8 mouse cellular contexts compared by ENCODE assay signal in genomic region chr8:70509281-70509952, GRCm38 (mm10). TPM values are rescaled to one million over a fixed set of nuclear protein-coding genes. Genes with fewer than 3 reads are reported as not detected.
DNase-seq lines count a peak whose midpoint lies in the region; ATAC-seq and TF ChIP-seq lines count a peak whose summit lies in the region.

No protein-coding gene starts in this region.

- ATAC-seq in kidney, embryonic 16.5 days (ENCODE audit: low FRiP score, low TSS enrichment), result no peak
- ATAC-seq in hindbrain, embryonic 15.5 days (ENCODE audit: low FRiP score, low read depth), result no peak
- no peak for ATAC-seq in midbrain, embryonic 14.5 days (ENCODE audit: low FRiP score, low TSS enrichment)
- no peak for ATAC-seq in granulocyte monocyte progenitor cell, adult 5-6 weeks (replicated peaks; ENCODE audit: poor library complexity, severe bottlenecking)

- peak overlapping the region; percentile 97 for H3K4me2 ChIP-seq in kidney, embryonic 16.5 days (replicated peaks; ENCODE audit: low read depth, low read length)
- peak overlapping the region; percentile 91 for H3K4me2 ChIP-seq in hindbrain, embryonic 15.5 days
- peak overlapping the region; percentile 94 for H3K4me2 ChIP-seq in midbrain, embryonic 14.5 days (ENCODE audit: low read length)

- no peak for TF ChIP-seq POLR2A in cortical plate, adult 2 months (IDR thresholded peaks at IDR 0.05; ENCODE audit: extremely low read depth, insufficient read depth, low read length)

- peak overlapping the region; percentile 99 for H3K9ac ChIP-seq in kidney, embryonic 16.5 days (replicated peaks; ENCODE audit: low read length)
- H3K9ac ChIP-seq in hindbrain, embryonic 15.5 days, result peak overlapping the region; percentile 95
- peak overlapping the region; percentile 93 for H3K9ac ChIP-seq in midbrain, embryonic 14.5 days (replicated peaks; ENCODE audit: low read length)

- H3K27ac ChIP-seq in kidney, embryonic 16.5 days (ENCODE audit: low read length), result peak overlapping the region; percentile 99
- no peak overlapping the region for H3K27ac ChIP-seq in cortical plate, adult 2 months (ENCODE audit: insufficient read depth, low read length)
- peak overlapping the region; percentile 97; the same call in 1 of the 2 replicates for H3K27ac ChIP-seq in hindbrain, embryonic 15.5 days (replicated peaks)
- no peak overlapping the region for H3K27ac ChIP-seq in midbrain, embryonic 14.5 days (replicated peaks; ENCODE audit: low read depth, low read length)

- intact Hi-C loops in left cerebral cortex, postnatal 14 days (cut with DNase I), result loop anchor here (5.0 kb wide), 1 partner anchor 167 kb away; no protein-coding TSS in a partner anchor

- DNase-seq in kidney, adult 8-10 months, result no peak
- DNase-seq in midbrain, embryonic 14.5 days, result no peak
- no peak for DNase-seq in left cerebral cortex, postnatal 14 days (ENCODE audit: low spot score in 2 of 2)
- no peak for DNase-seq in right cerebral cortex, postnatal 4 days

- H3K9me3 ChIP-seq in kidney, embryonic 16.5 days (ENCODE audit: low read length), result no peaks in the 10 kb centered on the region
- H3K9me3 ChIP-seq in hindbrain, embryonic 15.5 days, result no peaks in the 10 kb centered on the region
- no peaks in the 10 kb centered on the region for H3K9me3 ChIP-seq in midbrain, embryonic 14.5 days (ENCODE audit: control insufficient read depth, low read length)

- peaks cover 23% of the 10 kb centered on the region for H3K36me3 ChIP-seq in kidney, embryonic 16.5 days (ENCODE audit: insufficient read depth, low read length)
- H3K36me3 ChIP-seq in hindbrain, embryonic 15.5 days, result peaks cover 22% of the 10 kb centered on the region
- peaks cover 38% of the 10 kb centered on the region for H3K36me3 ChIP-seq in midbrain, embryonic 14.5 days (ENCODE audit: control insufficient read depth, insufficient read depth, low read length)

- H3K4me3 ChIP-seq in kidney, embryonic 16.5 days (ENCODE audit: low read length), result peak overlapping the region; percentile 99
- H3K4me3 ChIP-seq in cortical plate, adult 2 months (ENCODE audit: insufficient read depth, low read length), result peak overlapping the region; percentile 58
- peak overlapping the region; percentile 89 for H3K4me3 ChIP-seq in hindbrain, embryonic 15.5 days
- peak overlapping the region; percentile 96 for H3K4me3 ChIP-seq in midbrain, embryonic 14.5 days (replicated peaks; ENCODE audit: low read depth, low read length)

- TF ChIP-seq CTCF in cortical plate, adult 2 months (IDR thresholded peaks at IDR 0.05; ENCODE audit: extremely low read depth, insufficient read depth, low read length), result no peak

- WGBS in kidney, embryonic 16.5 days, result 10% methylated on average over 25 of the region's 25 CpGs
- WGBS in hindbrain, embryonic 15.5 days, result 15% methylated on average over 25 of the region's 25 CpGs
- WGBS in midbrain, embryonic 14.5 days, result 17% methylated on average over 25 of the region's 25 CpGs

- peaks cover 38% of the 10 kb centered on the region for H3K4me1 ChIP-seq in kidney, embryonic 16.5 days (ENCODE audit: insufficient read depth, low read length)
- H3K4me1 ChIP-seq in cortical plate, adult 2 months (ENCODE audit: control insufficient read depth, insufficient read depth, low read length), result peaks cover 6% of the 10 kb centered on the region
- peaks cover 44% of the 10 kb centered on the region for H3K4me1 ChIP-seq in hindbrain, embryonic 15.5 days (replicated peaks)
- H3K4me1 ChIP-seq in midbrain, embryonic 14.5 days (ENCODE audit: control insufficient read depth, insufficient read depth, low read length), result peaks cover 24% of the 10 kb centered on the region

- H3K27me3 ChIP-seq in kidney, embryonic 16.5 days (ENCODE audit: insufficient read depth, low read length), result no peaks in the 10 kb centered on the region
- no peaks in the 10 kb centered on the region for H3K27me3 ChIP-seq in hindbrain, embryonic 15.5 days
- no peaks in the 10 kb centered on the region for H3K27me3 ChIP-seq in midbrain, embryonic 14.5 days (ENCODE audit: control insufficient read depth, insufficient read depth, low read length)

RNA-seq across cellular contexts. Expression of gene Uba52, which starts 1.2 kb away (rescaled TPM):
- 869 and 882 TPM in 2 replicates for polyA plus RNA-seq in kidney, embryonic 16.5 days (2015; fragmentation: Nextera tagmentation; extraction: Ambion mirVana)
- 851 and 918 TPM in 2 replicates for polyA plus RNA-seq in cortical plate, adult 2 months (2012; rRNA removed)
- polyA plus RNA-seq in hindbrain, embryonic 15.5 days (2015; fragmentation: Nextera tagmentation; extraction: Ambion mirVana), result 652 and 684 TPM in 2 replicates
- 696 and 821 TPM in 2 replicates for polyA plus RNA-seq in midbrain, embryonic 14.5 days (2014; fragmentation: Nextera tagmentation; extraction: Ambion mirVana)
- 2,675 and 2,799 TPM in 2 replicates for total RNA-seq in granulocyte monocyte progenitor cell, adult 5-6 weeks (2014; fragmentation: Nextera tagmentation)
- total RNA-seq in granulocyte monocyte progenitor cell, adult 5-6 weeks (2017), result 3,231 and 3,572 TPM in 2 replicates
- 1,000 to 10,000 TPM in 1 of 2 experiments, 100 to 1,000 TPM in 1; 967 to 1,028 TPM for total RNA-seq in left cerebral cortex, postnatal 14 days (2021)

RNA-seq across cellular contexts. Expression of gene Rex1bd, which starts 2.9 kb away (rescaled TPM):
- 133 and 135 TPM in 2 replicates for polyA plus RNA-seq in kidney, embryonic 16.5 days (2015; fragmentation: Nextera tagmentation; extraction: Ambion mirVana)
- polyA plus RNA-seq in cortical plate, adult 2 months (2012; rRNA removed), result 201 and 206 TPM in 2 replicates
- polyA plus RNA-seq in hindbrain, embryonic 15.5 days (2015; fragmentation: Nextera tagmentation; extraction: Ambion mirVana), result 161 and 177 TPM in 2 replicates
- polyA plus RNA-seq in midbrain, embryonic 14.5 days (2014; fragmentation: Nextera tagmentation; extraction: Ambion mirVana), result 152 and 190 TPM in 2 replicates
- 21.7 and 30.2 TPM in 2 replicates for total RNA-seq in granulocyte monocyte progenitor cell, adult 5-6 weeks (2014; fragmentation: Nextera tagmentation)
- 33.4 and 64.9 TPM in 2 replicates for total RNA-seq in granulocyte monocyte progenitor cell, adult 5-6 weeks (2017)
- 10 to 100 TPM; 96.6 to 99.7 TPM for total RNA-seq in left cerebral cortex, postnatal 14 days (2021)

RNA-seq across cellular contexts. Expression of gene Crlf1, which starts 16.5 kb away (rescaled TPM):
- 29.3 and 30.7 TPM in 2 replicates for polyA plus RNA-seq in kidney, embryonic 16.5 days (2015; fragmentation: Nextera tagmentation; extraction: Ambion mirVana)
- polyA plus RNA-seq in cortical plate, adult 2 months (2012; rRNA removed), result 2.1 and 8.6 TPM in 2 replicates
- 7.0 and 8.6 TPM in 2 replicates for polyA plus RNA-seq in hindbrain, embryonic 15.5 days (2015; fragmentation: Nextera tagmentation; extraction: Ambion mirVana)
- polyA plus RNA-seq in midbrain, embryonic 14.5 days (2014; fragmentation: Nextera tagmentation; extraction: Ambion mirVana), result 2.1 and 3.0 TPM in 2 replicates
- not detected in 2 replicates for total RNA-seq in granulocyte monocyte progenitor cell, adult 5-6 weeks (2014; fragmentation: Nextera tagmentation)
- total RNA-seq in granulocyte monocyte progenitor cell, adult 5-6 weeks (2017), result not detected in 2 replicates
- 1 to 10 TPM; 5.8 to 7.5 TPM for total RNA-seq in left cerebral cortex, postnatal 14 days (2021)

RNA-seq across cellular contexts. Expression of gene Fkbp8, which starts 18.1 kb away (rescaled TPM):
- polyA plus RNA-seq in kidney, embryonic 16.5 days (2015; fragmentation: Nextera tagmentation; extraction: Ambion mirVana), result 353 and 359 TPM in 2 replicates
- 592 and 612 TPM in 2 replicates for polyA plus RNA-seq in cortical plate, adult 2 months (2012; rRNA removed)
- polyA plus RNA-seq in hindbrain, embryonic 15.5 days (2015; fragmentation: Nextera tagmentation; extraction: Ambion mirVana), result 393 and 420 TPM in 2 replicates
- 328 and 408 TPM in 2 replicates for polyA plus RNA-seq in midbrain, embryonic 14.5 days (2014; fragmentation: Nextera tagmentation; extraction: Ambion mirVana)
- total RNA-seq in granulocyte monocyte progenitor cell, adult 5-6 weeks (2014; fragmentation: Nextera tagmentation), result 113 and 149 TPM in 2 replicates
- total RNA-seq in granulocyte monocyte progenitor cell, adult 5-6 weeks (2017), result 107 and 118 TPM in 2 replicates
- 100 to 1,000 TPM; 396 to 406 TPM for total RNA-seq in left cerebral cortex, postnatal 14 days (2021)

RNA-seq across cellular contexts. Expression of gene Kxd1, which starts 18.3 kb away (rescaled TPM):
- 65.4 and 69.9 TPM in 2 replicates for polyA plus RNA-seq in kidney, embryonic 16.5 days (2015; fragmentation: Nextera tagmentation; extraction: Ambion mirVana)
- polyA plus RNA-seq in cortical plate, adult 2 months (2012; rRNA removed), result 61.0 and 64.4 TPM in 2 replicates
- 48.5 and 49.0 TPM in 2 replicates for polyA plus RNA-seq in hindbrain, embryonic 15.5 days (2015; fragmentation: Nextera tagmentation; extraction: Ambion mirVana)
- 50.7 and 52.6 TPM in 2 replicates for polyA plus RNA-seq in midbrain, embryonic 14.5 days (2014; fragmentation: Nextera tagmentation; extraction: Ambion mirVana)
- total RNA-seq in granulocyte monocyte progenitor cell, adult 5-6 weeks (2014; fragmentation: Nextera tagmentation), result 83.7 and 84.5 TPM in 2 replicates
- 68.7 and 74.4 TPM in 2 replicates for total RNA-seq in granulocyte monocyte progenitor cell, adult 5-6 weeks (2017)
- total RNA-seq in left cerebral cortex, postnatal 14 days (2021), result 10 to 100 TPM; 40.8 to 43.4 TPM

Comparison
In these comparisons a context has a peak if more than half of its experiments do, and no peak if none do; other contexts are left out.
1. H3K27ac ChIP-seq: peak in kidney, embryonic 16.5 days (single experiment) and hindbrain, embryonic 15.5 days (single experiment); none in cortical plate, adult 2 months (single experiment) and midbrain, embryonic 14.5 days (single experiment).
2. Peak in every context shown above with its lines, with median percentiles within 50 percentile points of each other: H3K4me2 ChIP-seq, H3K4me3 ChIP-seq and H3K9ac ChIP-seq.